Mouse (Mus musculus) cerebellum, postnatal 36 days (tissue): ENCODE measurements around the gene Sync.

Experiments
- DNase-seq, 2 experiments: peaks; one replicate each; pipeline ENCODE4 v3.0.0; 2021 to 2022; ENCODE audit warnings: mixed read lengths in 2 of 2

Gene Sync

GRCm38 (mm10) chr4:129287472-129287981 lies at the start of gene Sync:
TSS of gene Sync (plus strand) at chr4:129287617.
- no peak for DNase-seq

- DNase-seq, result peak in 1 of 2 experiments; percentile 35
These were observed 49.5 kb upstream of the Sync start for GRCm38 (mm10) chr4:129237843-129238441.

GRCm38 (mm10) chr4:129238579-129239016 lies 48.8 kb upstream of the Sync start:
- peak; percentile 32 to 39 for DNase-seq

GRCm38 (mm10) chr4:129239075-129239474 lies 48.3 kb upstream of the Sync start:
- DNase-seq, result peak; percentile 70 to 82

- no peak for DNase-seq
These were observed 45.5 kb upstream of the Sync start for GRCm38 (mm10) chr4:129241898-129242297.

GRCm38 (mm10) chr4:129242327-129242726 lies 45.1 kb upstream of the Sync start:
- no peak for DNase-seq

- no peak for DNase-seq
These were observed 44.7 kb upstream of the Sync start for GRCm38 (mm10) chr4:129242761-129243160.

- no peak for DNase-seq
These were observed 42.6 kb upstream of the Sync start for GRCm38 (mm10) chr4:129244802-129245201.

- no peak for DNase-seq
These were observed 40.8 kb upstream of the Sync start for GRCm38 (mm10) chr4:129246360-129247301.

- DNase-seq, result no peak
These were observed 39.8 kb upstream of the Sync start for GRCm38 (mm10) chr4:129247381-129248242.

GRCm38 (mm10) chr4:129248243-129248767 lies 39.1 kb upstream of the Sync start:
- no peak for DNase-seq

- DNase-seq, result no peak
These were observed 38.1 kb upstream of the Sync start for GRCm38 (mm10) chr4:129249288-129249687.

GRCm38 (mm10) chr4:129250759-129251481 lies 36.5 kb upstream of the Sync start:
- peak; percentile 54 to 63 for DNase-seq

- no peak for DNase-seq
These were observed 35.8 kb upstream of the Sync start for GRCm38 (mm10) chr4:129251482-129252125.

- DNase-seq, result no peak
These were observed 34.9 kb upstream of the Sync start for GRCm38 (mm10) chr4:129252492-129252891.

GRCm38 (mm10) chr4:129254571-129254970 lies 32.8 kb upstream of the Sync start:
- no peak for DNase-seq

- no peak for DNase-seq
These were observed 30.7 kb upstream of the Sync start for GRCm38 (mm10) chr4:129256450-129257380.

- no peak for DNase-seq
These were observed 28.3 kb upstream of the Sync start for GRCm38 (mm10) chr4:129259101-129259500.

- DNase-seq, result no peak
These were observed 26.7 kb upstream of the Sync start for GRCm38 (mm10) chr4:129260678-129261077.

- DNase-seq, result no peak
These were observed 26.2 kb upstream of the Sync start, which contains the start of gene C77080 for GRCm38 (mm10) chr4:129261196-129261595. TSS of gene C77080 (minus strand) at chr4:129261404.
